In the genomic region with DNA sequence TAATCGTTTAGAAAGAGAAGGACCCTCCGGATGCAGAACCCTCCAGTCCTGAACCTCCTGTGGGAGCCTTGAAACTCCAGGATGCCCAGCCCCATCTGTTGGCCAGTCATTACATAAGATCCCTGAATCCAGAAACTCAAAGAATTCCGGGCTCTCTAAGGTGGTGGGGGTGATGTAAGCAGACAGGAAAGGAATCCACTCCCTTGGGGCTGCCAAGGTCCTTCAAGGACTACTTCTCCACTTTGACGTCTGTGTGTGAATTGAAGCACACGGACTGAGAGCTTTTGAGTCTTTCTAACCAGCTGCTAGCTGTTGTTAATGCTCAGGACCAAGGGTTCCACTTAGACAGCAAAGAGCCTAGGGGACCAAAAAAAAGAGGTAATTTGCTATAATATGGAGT, we compare ENCODE assay signal across 22 mouse cellular contexts. TPM values are rescaled to one million over a fixed set of nuclear protein-coding genes. Genes with fewer than 3 reads are reported as not detected.
A peak's percentile ranks its signal among the peaks of the same experiment; 100 is the strongest.
DNase-seq lines count a peak whose midpoint lies in the region; ATAC-seq lines count a peak whose summit lies in the region.
"Had no signal": no experiment of that assay in that cellular context is flagged by ENCODE, and none has a peak within 500 bp of the region (broad histone marks: within the 10 kb centered on the region; RNA-seq: fewer than 3 reads in every experiment).

No protein-coding gene starts in this region.

- H3K4me3 ChIP-seq in lung, embryonic 16.5 days (ENCODE audit: low read length), result no peak overlapping the region
- H3K4me3 ChIP-seq: embryonic facial prominence, embryonic 13.5 days; embryonic facial prominence, embryonic 15.5 days; erythroblast, embryonic 14.5 days; forebrain, embryonic 10.5 days; forebrain, embryonic 12.5 days had no signal

- H3K36me3 ChIP-seq in lung, embryonic 16.5 days (ENCODE audit: control insufficient read depth, insufficient read depth, low read length), result no peaks in the 10 kb centered on the region
- H3K36me3 ChIP-seq: embryonic facial prominence, embryonic 13.5 days; embryonic facial prominence, embryonic 15.5 days; forebrain, embryonic 10.5 days; forebrain, embryonic 12.5 days had no signal

- peak; percentile 55; the same call in 1 of the 2 replicates for ATAC-seq in lung, embryonic 16.5 days (ENCODE audit: low read depth)
- ATAC-seq: forebrain, embryonic 14.5 days had no signal

- 47% methylated on average over 5 of the region's 5 CpGs for WGBS in lung, embryonic 16.5 days

- DNase-seq in lung, postnatal 10 days, result no peak
- DNase-seq in lung, postnatal 25 days (ENCODE audit: low spot score), result peak; percentile 28
- DNase-seq in lung, postnatal 14 days, result no peak
- DNase-seq in retina, embryonic 14.5 days (ENCODE audit: low spot score), result peak; percentile 25
- no peak for DNase-seq in retina, postnatal 1 day
- no peak for DNase-seq in kidney, adult 9 months
- DNase-seq: adrenal gland, postnatal 10 days; adrenal gland, postnatal 25 days; cerebellum, adult 11 months; cerebellum, adult 18-20 months; cerebellum, adult 8-10 months; cerebellum, adult 9-11 months; cerebellum, postnatal 14 days; cerebellum, postnatal 36 days; embryo, embryonic 11 days had no signal

- no peaks in the 10 kb centered on the region for H3K4me1 ChIP-seq in lung, embryonic 16.5 days (replicated peaks; ENCODE audit: control insufficient read depth, insufficient read depth, low read length)
- H3K4me1 ChIP-seq: embryonic facial prominence, embryonic 15.5 days had no signal

- H3K4me2 ChIP-seq in lung, embryonic 16.5 days (ENCODE audit: low read depth, low read length), result no peak overlapping the region
- H3K4me2 ChIP-seq: embryonic facial prominence, embryonic 13.5 days; embryonic facial prominence, embryonic 15.5 days; forebrain, embryonic 12.5 days had no signal

- H3K27me3 ChIP-seq in lung, embryonic 16.5 days (ENCODE audit: control insufficient read depth, insufficient read depth, low read depth, low read length), result no peaks in the 10 kb centered on the region
- H3K27me3 ChIP-seq: embryonic facial prominence, embryonic 13.5 days; embryonic facial prominence, embryonic 15.5 days had no signal

- no peak overlapping the region for H3K9ac ChIP-seq in lung, embryonic 16.5 days (ENCODE audit: low read length)
- H3K9ac ChIP-seq: embryonic facial prominence, embryonic 13.5 days; embryonic facial prominence, embryonic 15.5 days; forebrain, embryonic 12.5 days had no signal

- no peak overlapping the region for H3K27ac ChIP-seq in lung, embryonic 16.5 days (ENCODE audit: low read length)
- H3K27ac ChIP-seq: embryonic facial prominence, embryonic 13.5 days; embryonic facial prominence, embryonic 15.5 days; forebrain, embryonic 10.5 days; forebrain, embryonic 12.5 days had no signal

- H3K9me3 ChIP-seq in lung, embryonic 16.5 days (ENCODE audit: control insufficient read depth, low read length), result no peaks in the 10 kb centered on the region
- H3K9me3 ChIP-seq: embryonic facial prominence, embryonic 13.5 days; embryonic facial prominence, embryonic 15.5 days; forebrain, embryonic 12.5 days had no signal

RNA-seq across cellular contexts. Expression of a gene that starts 28.9 kb away (rescaled TPM):
- 13.8 and 14.0 TPM in 2 replicates for polyA plus RNA-seq in lung, embryonic 16.5 days (2015; fragmentation: Nextera tagmentation; extraction: Ambion mirVana)

Comparison
In these comparisons a context has a peak if more than half of its experiments do, and no peak if none do; other contexts are left out.
1. DNase-seq: peak in lung, postnatal 25 days (single experiment) and retina, embryonic 14.5 days (single experiment); none in lung, postnatal 10 days (single experiment), lung, postnatal 14 days (single experiment), retina, postnatal 1 day (single experiment) and kidney, adult 9 months (single experiment).